Mouse (Mus musculus): Measurements from ENCODE around the gene Pheta1. TPM values are rescaled to one million over a fixed set of nuclear protein-coding genes. Genes with fewer than 3 reads are reported as not detected.

Pheta1 gene
- polyA plus RNA-seq, 1 experiment from 2014 or later, result 15.3 TPM

- ATAC-seq (replicated peaks; ENCODE audit: extremely low read depth, insufficient read depth, low FRiP score), result no peak
- Histone ChIP-seq H3K4me3 (ENCODE audit: low read length) (no peak overlapping the region), H3K9ac (ENCODE audit: low read length) (no peak overlapping the region), H3K9me3 (replicated peaks; ENCODE audit: control insufficient read depth, low read length) (no peaks in the 10 kb centered on the region), H3K4me2 (ENCODE audit: low read depth, low read length) (no peak overlapping the region), H3K4me1 (ENCODE audit: control insufficient read depth, insufficient read depth, low read length) (no peaks in the 10 kb centered on the region), H3K36me3 (ENCODE audit: control insufficient read depth, insufficient read depth) (no peaks in the 10 kb centered on the region), H3K27ac (ENCODE audit: low read length) (no peak overlapping the region), H3K27me3 (ENCODE audit: control insufficient read depth, insufficient read depth, low read length) (no peaks in the 10 kb centered on the region)
- WGBS, result 66% methylated on average over 23 of the region's 23 CpGs
These were observed 54.3 kb downstream of the Pheta1 start for GRCm38 (mm10) chr5:121902809-121903745.

Small RNAs within 50 kb of the gene (microRNA-seq; reads per million reads assigned to microRNA genes)
- gene Mir7031, result 0.79 reads per million

Other genes with a start within 250 kb of the Pheta1 start
- 6.7 TPM in 2 replicates for gene Acad12, start 230.0 kb upstream of the Pheta1 start, polyA plus RNA-seq (2015; fragmentation: Nextera tagmentation; extraction: Ambion mirVana)
- gene Acad10, start 188.5 kb upstream of the Pheta1 start, polyA plus RNA-seq (2015; fragmentation: Nextera tagmentation; extraction: Ambion mirVana), result 2.2 and 2.6 TPM in 2 replicates
- gene Brap, start 188.4 kb upstream of the Pheta1 start, polyA plus RNA-seq (2015; fragmentation: Nextera tagmentation; extraction: Ambion mirVana), result 29.0 and 30.0 TPM in 2 replicates
- 36.0 and 38.4 TPM in 2 replicates for gene Atxn2, start 137.6 kb upstream of the Pheta1 start, polyA plus RNA-seq (2015; fragmentation: Nextera tagmentation; extraction: Ambion mirVana)
- 12.0 and 13.3 TPM in 2 replicates for gene Sh2b3, start 11.3 kb upstream of the Pheta1 start, polyA plus RNA-seq (2015; fragmentation: Nextera tagmentation; extraction: Ambion mirVana)
- gene Cux2, start 201.1 kb downstream of the Pheta1 start, polyA plus RNA-seq (2015; fragmentation: Nextera tagmentation; extraction: Ambion mirVana), result 3.0 and 3.7 TPM in 2 replicates